Mouse (Mus musculus) frontal cortex, postnatal 14 days (tissue): ENCODE data around the gene Gins2.

Experiments
- DNase-seq, 2 experiments: peaks; one replicate each; pipeline ENCODE4 v3.0.0; 2022; ENCODE audit warnings: low spot score in 2 of 2

Gins2 gene

DNA sequence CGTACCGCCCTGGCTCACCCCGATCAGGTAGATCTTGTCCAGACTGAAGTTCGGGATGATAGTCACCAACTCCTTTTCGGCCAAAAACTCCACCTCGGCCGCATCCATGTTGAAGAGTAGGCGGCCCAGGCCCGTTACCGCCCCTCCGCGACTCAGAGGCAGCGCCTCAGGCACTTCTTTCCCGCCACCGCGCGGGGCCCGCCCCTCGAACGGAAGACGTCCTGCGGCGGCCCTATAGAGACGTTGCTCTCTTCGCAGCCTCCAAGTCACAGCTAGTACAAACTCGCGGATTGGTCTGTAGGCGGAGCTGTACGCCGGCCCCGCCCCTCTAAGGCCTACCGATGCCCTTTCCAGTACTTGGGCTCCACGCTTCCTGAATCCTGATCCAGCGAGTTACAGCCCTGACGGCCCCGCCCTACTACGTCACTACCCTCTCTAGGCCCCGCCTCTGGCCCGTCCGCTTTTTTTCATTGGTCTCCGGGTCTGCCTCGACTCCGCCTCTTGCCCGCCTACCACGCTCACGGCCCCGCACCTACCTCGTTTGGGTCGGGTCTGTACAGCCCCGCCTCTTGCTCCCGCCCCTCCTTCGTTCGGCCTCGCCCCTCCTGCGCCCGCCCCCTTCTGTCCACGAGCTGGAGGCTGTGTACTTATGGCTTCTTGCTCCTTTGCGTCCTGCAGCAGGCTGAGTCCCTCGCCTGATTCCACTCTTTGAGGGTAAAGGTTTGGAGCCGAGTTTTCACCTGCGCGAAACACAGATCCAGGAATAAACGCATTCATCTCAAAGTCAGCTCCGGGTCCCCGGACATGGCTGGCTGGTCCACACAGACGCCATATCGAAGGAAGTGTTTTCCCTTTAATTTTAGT is at the start of gene Gins2:
Gene Gins2 (minus strand): TSS at position 397 of the 864 bp plus-strand sequence.
- peak; percentile 99 to 100 for DNase-seq

DNA sequence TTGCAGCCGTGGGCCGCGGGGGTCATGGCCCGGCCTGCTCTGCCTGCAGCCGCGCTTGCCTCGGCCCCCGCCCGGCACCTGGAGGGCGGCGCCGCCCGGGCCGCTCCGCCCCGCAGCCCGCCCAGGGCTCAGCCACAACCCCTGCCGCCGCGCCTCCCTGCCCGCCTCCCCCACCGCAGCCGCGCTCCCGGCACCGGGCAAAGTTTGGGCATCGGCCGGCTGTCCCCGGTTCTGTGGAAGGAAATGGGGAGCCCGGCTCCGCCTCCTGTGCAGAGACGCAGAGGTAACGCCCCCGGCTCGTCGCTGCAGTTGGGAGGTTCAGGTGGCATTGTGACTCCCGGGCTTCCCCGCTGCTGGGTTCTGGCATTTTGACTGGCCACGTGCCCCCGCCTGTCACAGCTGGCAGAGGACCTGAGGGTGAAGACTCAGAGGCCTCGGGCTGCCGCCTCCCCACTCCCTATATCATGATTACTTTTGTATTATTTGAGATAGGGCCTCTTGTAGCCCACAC is 45.3 kb upstream of the Gins2 start:
- no peak for DNase-seq

GRCm38 (mm10) chr8:120633665-120634271 is 44.7 kb upstream of the Gins2 start:
- no peak for DNase-seq

- no peak for DNase-seq
Observed at GRCm38 (mm10) chr8:120632969-120633664, 44.0 kb upstream of the Gins2 start.

GRCm38 (mm10) chr8:120631441-120632375 is 42.6 kb upstream of the Gins2 start:
- no peak for DNase-seq

- no peak for DNase-seq
Observed at GRCm38 (mm10) chr8:120630848-120631247, 41.7 kb upstream of the Gins2 start.

- DNase-seq: no peak
Observed at GRCm38 (mm10) chr8:120630031-120630430, 40.9 kb upstream of the Gins2 start.

DNA sequence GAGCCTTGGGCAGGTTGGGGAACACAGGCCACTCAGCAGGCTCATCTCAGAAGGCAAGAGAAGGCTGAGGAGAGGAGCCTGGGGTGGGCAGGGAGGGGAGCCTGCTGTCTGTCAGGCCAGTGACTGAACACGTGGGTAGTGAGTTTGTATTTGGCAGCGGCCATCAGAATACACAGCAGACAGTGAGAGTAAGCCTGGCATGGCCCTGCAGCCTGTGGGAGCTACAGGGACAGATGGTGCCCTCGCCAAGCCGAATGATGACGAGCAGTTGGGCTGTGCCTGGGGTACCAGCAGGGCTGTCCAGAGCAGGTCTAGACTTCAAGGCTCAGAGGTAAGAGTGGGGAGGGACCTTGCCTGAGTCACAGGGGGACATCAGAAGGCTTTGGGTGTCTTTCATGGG is 38.2 kb upstream of the Gins2 start:
- DNase-seq: no peak

GRCm38 (mm10) chr8:120626461-120626860 is 37.4 kb upstream of the Gins2 start:
- no peak for DNase-seq

DNA sequence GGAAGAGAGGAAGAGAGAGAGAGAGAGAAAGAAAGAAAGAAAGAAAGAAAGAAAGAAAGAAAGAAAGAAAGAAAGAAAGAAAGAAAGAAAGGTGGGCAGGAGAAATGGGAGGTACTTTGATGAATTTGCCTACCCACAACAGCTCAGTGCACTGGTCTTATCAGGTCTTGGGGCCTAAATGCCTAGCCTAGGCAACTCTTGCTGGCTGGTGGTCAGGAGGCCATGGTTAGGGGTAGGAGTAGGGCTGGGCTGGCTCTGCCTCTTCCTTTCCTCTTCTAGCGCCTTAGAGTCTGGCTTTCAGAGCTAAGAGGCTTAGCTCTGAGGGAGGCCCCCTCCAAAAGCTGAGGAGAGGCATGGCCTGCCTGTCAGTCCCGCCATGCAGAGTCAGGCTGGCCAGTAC is 34.5 kb upstream of the Gins2 start:
- DNase-seq: no peak

DNA sequence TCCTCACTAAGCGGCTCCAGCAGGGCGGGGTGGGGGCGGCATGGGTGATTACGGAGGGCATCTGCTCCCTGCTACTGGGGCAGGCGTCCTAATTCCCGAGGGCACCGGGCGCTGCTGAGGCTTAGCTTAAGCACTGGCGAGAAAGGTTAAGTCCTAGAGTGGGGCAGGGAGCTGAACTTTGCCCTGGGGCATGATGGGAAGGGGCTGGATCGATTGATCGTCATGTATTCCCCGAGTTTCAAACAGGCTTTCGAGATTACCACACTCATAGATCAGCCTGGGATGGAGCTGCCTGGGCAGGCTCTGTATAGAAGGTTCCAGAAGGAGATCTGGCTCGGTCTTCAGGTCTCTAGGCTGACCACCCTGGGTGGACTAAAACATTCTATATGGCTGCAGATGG is 33.1 kb upstream of the Gins2 start:
- no peak for DNase-seq

DNA sequence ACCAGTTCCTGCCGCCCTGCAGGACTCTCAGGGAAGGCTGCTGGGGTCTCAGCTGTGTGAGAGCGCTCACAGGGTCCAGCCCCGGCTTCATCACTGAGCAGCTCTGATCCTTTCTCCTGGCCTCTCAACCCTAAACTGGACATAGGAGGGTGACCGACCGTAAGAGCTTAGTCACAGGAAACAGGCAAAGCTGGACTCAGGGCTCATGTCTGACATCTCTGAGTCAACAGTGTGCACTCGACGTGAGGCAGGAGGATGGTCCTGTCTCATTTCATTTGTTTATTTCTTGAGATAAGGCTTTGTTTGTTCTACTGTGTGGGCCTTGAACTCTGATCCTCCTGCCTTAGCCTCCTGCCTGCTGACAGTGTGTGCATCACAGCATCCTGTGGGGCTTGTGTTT is 31.3 kb upstream of the Gins2 start:
- no peak for DNase-seq

DNA sequence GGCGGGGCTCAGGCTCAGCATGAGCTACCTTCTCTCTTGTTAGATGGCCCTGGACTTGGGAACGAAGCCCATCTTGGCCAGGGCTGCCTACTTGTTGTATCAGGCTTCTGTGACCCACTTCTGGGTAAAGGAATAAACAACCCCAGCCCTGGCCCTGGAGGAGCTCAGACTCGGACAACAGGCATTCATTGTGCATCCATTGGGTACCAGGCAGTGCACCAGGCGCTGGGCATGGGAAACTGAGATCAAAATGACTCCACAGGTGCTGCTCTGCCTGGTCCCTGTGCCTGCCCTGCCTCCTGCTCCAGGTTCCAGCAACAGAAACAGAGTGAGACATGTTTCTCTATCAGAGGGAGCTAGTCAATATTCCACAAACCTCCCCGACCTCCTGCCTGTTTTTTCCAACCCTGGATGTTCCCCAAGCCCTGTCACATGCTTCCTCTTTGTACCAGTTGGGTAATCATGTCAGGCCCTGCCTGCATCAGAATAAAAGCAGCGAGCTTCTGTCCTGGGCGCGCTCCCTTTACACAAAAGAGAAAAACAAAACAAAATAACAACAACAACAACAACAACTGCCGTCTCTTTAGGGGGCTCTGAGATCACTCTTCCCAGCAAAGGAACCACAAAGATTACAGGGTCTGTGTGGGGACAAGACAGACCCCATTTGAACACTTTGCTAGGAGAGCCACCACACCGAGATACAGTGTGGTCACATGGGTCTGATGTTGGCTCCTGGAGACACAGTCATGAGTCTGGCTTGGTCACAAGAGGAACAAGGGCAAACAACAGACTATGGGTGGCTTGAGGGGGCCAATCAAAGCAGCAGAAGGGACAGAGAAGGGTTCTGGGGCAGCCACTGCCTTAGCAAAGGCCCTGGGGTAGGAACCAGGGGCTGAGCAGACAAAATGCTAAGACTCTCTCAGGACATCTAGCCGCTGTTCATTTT is 30.4 kb upstream of the Gins2 start:
- no peak for DNase-seq

- DNase-seq: peak in 1 of 2 experiments; percentile 63
Observed at GRCm38 (mm10) chr8:120618110-120618509, 29.0 kb upstream of the Gins2 start.

GRCm38 (mm10) chr8:120616663-120617626 is 27.8 kb upstream of the Gins2 start:
- DNase-seq: no peak

DNA sequence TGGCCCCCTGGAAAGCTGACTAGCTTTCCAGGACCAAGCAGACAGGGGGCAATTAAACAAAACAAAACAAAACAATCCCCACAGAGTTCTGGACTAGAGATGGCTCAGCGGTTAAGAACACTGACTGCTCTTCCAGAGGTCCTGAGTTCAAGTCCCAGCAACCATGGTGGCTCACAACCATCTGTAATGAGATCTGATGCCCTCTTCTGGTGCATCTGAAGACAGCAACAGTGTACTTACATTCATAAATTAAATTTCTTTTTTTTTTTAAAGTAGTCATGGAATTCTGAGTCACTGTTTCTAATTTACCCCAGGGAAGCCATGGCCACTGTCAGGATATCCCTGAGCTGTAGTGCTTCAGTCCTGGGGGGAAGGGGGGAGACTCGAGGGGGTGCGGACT is 25.4 kb upstream of the Gins2 start:
- no peak for DNase-seq

GRCm38 (mm10) chr8:120610824-120611223 is 21.7 kb upstream of the Gins2 start:
- DNase-seq: no peak

DNA sequence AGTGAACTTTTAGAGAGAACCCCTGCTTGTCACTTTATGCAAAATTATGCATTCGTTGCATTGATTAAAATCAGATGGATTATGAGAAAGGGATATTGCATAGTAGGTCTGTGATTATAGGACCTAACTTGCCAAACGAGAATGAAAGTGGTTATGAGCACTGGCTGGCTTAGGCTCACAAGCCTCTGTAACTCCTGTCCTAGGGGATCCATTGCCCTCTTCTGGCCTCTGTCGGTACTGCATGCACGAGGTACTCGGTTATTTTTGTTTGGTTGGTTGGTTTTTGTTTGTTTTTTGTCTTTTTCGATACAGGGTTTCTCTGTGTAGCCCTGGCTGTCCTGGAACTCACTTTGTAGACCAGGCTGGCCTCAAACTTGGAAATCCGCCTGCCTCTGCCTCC is 18.8 kb upstream of the Gins2 start:
- peak; percentile 48 to 81 for DNase-seq

- DNase-seq: no peak
Observed at GRCm38 (mm10) chr8:120607460-120607859, 18.4 kb upstream of the Gins2 start.
